Mouse (Mus musculus): ENCODE measurements around the gene Pogz. TPM values are rescaled to one million over a fixed set of nuclear protein-coding genes. Genes with fewer than 3 reads are reported as not detected.
"Not testable (repeated sequence)": the region's sequence is repeated elsewhere in the genome, so short reads cannot be mapped to it uniquely, and the experiment has no call there.

The Pogz gene
- polyA plus RNA-seq, 1 experiment from 2014 or later = 25.6 TPM

DNA sequence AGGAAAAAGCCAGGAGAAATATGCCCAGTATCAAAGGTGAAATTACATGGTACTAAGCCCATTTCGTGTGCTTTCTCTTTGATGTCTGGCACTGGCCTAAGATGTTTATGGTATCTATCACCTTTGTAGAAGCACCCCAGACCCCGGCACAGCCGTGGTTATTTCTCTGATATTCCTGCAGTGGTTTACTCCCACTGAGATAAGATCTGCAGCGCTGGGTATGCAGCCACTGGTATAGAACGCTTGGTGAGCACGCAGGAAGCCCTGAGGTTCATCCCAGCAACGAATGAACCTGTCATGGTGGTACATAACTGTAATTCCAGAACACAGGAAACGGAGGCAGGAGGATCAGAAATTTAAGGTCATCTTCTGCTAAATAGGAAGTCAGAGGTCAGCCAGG lies 87.3 kb downstream of the Pogz start:
- Histone ChIP-seq H3K27me3 (ENCODE audit: control insufficient read depth, insufficient read depth, low read length) (no peaks in the 10 kb centered on the region), H3K4me1 (ENCODE audit: control insufficient read depth, insufficient read depth, low read length) (no peaks in the 10 kb centered on the region), H3K4me3 (ENCODE audit: low read depth, low read length) (no peak overlapping the region), H3K9me3 (ENCODE audit: control insufficient read depth, low read length) (no peaks in the 10 kb centered on the region), H3K4me2 (ENCODE audit: low read depth, severe bottlenecking) (no peak overlapping the region), H3K36me3 (ENCODE audit: control insufficient read depth, insufficient read depth, low read length) (no peaks in the 10 kb centered on the region), H3K27ac (replicated peaks; ENCODE audit: low read depth, low read length) (no peak overlapping the region), H3K9ac (ENCODE audit: low read length) (no peak overlapping the region)
- DNase-seq (ENCODE audit: low spot score) = no peak
- WGBS = 43% methylated on average over 8 of the region's 8 CpGs
- no peak for ATAC-seq (ENCODE audit: insufficient number of reproducible peaks, low FRiP score, low TSS enrichment, low read depth)

DNA sequence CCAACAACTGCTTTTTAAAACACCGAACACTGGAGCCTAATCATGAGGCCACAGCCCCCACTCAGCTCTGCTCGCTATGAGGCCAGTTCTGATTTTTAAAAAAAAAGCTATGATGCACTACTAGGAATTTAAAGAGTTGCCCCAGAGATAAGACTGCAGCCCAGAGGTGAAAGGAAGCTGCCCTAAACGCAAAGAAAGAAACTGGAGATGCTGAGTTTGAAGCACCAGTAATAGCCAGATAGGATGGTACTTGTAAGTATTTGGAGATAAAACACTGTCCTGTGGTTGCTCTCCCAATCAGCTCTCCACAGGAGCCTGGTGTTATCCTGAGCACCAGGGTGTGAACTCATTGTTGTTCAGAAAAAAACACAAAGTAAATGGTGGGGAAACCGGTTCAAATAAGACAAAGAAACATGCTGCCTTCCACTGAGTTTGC lies 89.0 kb downstream of the Pogz start:
- 54% methylated on average over 4 of the region's 4 CpGs for WGBS
- not testable (repeated sequence) for H3K4me3 ChIP-seq (ENCODE audit: low read depth, low read length); H3K9ac ChIP-seq (ENCODE audit: low read length); H3K9me3 ChIP-seq (ENCODE audit: control insufficient read depth, low read length); H3K27me3 ChIP-seq (ENCODE audit: control insufficient read depth, insufficient read depth, low read length); H3K4me1 ChIP-seq (ENCODE audit: control insufficient read depth, insufficient read depth, low read length); ATAC-seq (ENCODE audit: insufficient number of reproducible peaks, low FRiP score, low TSS enrichment, low read depth); H3K27ac ChIP-seq (replicated peaks; ENCODE audit: low read depth, low read length); H3K36me3 ChIP-seq (ENCODE audit: control insufficient read depth, insufficient read depth, low read length); H3K4me2 ChIP-seq (ENCODE audit: low read depth, severe bottlenecking); DNase-seq (ENCODE audit: low spot score)

GRCm38 (mm10) chr3:94928979-94929378 lies 91.6 kb downstream of the Pogz start:
- not testable (repeated sequence) for ATAC-seq (ENCODE audit: insufficient number of reproducible peaks, low FRiP score, low TSS enrichment, low read depth); H3K9me3 ChIP-seq (ENCODE audit: control insufficient read depth, low read length); H3K4me1 ChIP-seq (ENCODE audit: control insufficient read depth, insufficient read depth, low read length); DNase-seq (ENCODE audit: low spot score); H3K4me3 ChIP-seq (ENCODE audit: low read depth, low read length); H3K36me3 ChIP-seq (ENCODE audit: control insufficient read depth, insufficient read depth, low read length); H3K27me3 ChIP-seq (ENCODE audit: control insufficient read depth, insufficient read depth, low read length); H3K4me2 ChIP-seq (ENCODE audit: low read depth, severe bottlenecking); H3K9ac ChIP-seq (ENCODE audit: low read length); H3K27ac ChIP-seq (replicated peaks; ENCODE audit: low read depth, low read length)
- 98% methylated on average over 3 of the region's 4 CpGs for WGBS

- not testable (repeated sequence) for ATAC-seq (ENCODE audit: insufficient number of reproducible peaks, low FRiP score, low TSS enrichment, low read depth); H3K4me3 ChIP-seq (ENCODE audit: low read depth, low read length); H3K27me3 ChIP-seq (ENCODE audit: control insufficient read depth, insufficient read depth, low read length); H3K4me2 ChIP-seq (ENCODE audit: low read depth, severe bottlenecking); DNase-seq (ENCODE audit: low spot score); H3K36me3 ChIP-seq (ENCODE audit: control insufficient read depth, insufficient read depth, low read length); H3K4me1 ChIP-seq (ENCODE audit: control insufficient read depth, insufficient read depth, low read length); H3K27ac ChIP-seq (replicated peaks; ENCODE audit: low read depth, low read length); H3K9me3 ChIP-seq (ENCODE audit: control insufficient read depth, low read length); H3K9ac ChIP-seq (ENCODE audit: low read length)
- 26% methylated on average over 7 of the region's 7 CpGs for WGBS
These were observed 93.3 kb downstream of the Pogz start for GRCm38 (mm10) chr3:94930386-94931266.

DNA sequence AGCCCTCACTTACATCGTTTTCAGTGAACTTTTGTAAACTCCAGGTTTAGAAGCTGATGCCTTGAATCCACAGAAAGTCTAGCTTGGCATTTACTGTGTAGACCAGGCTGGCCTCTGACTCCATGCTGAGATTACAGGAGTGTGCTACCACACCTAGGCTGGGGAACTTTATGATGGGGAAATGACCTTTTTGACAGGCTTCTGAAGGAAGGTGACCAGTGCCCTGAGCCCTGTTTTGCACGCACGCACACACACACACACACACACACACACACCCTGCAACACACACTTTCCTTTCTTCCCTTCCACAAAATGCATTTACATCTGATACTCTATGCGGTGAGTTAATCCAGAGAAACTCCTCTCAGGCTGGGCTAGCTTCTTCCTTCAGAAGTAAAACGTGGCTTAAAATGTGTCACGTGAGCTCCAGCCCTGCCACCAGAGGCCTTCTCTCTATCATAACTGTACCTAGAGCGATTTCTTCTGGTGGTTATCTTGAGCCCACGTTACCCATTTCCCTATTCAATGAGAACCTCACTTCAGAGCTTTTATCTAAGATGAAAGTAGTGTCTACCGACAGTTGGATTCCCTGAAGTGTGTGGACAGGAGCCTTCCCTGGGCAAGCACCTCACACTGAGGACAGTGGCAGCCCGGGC lies 94.2 kb downstream of the Pogz start:
- not testable (repeated sequence) for DNase-seq (ENCODE audit: low spot score); H3K4me1 ChIP-seq (ENCODE audit: control insufficient read depth, insufficient read depth, low read length); H3K27me3 ChIP-seq (ENCODE audit: control insufficient read depth, insufficient read depth, low read length); H3K9me3 ChIP-seq (ENCODE audit: control insufficient read depth, low read length); H3K4me2 ChIP-seq (ENCODE audit: low read depth, severe bottlenecking); H3K27ac ChIP-seq (replicated peaks; ENCODE audit: low read depth, low read length); ATAC-seq (ENCODE audit: insufficient number of reproducible peaks, low FRiP score, low TSS enrichment, low read depth); H3K36me3 ChIP-seq (ENCODE audit: control insufficient read depth, insufficient read depth, low read length); H3K4me3 ChIP-seq (ENCODE audit: low read depth, low read length); H3K9ac ChIP-seq (ENCODE audit: low read length)
- WGBS = 81% methylated on average over 10 of the region's 10 CpGs

Other genes starting within 250 kb of the Pogz start
- not detected in 2 replicates for gene Gm10972, start 194.5 kb upstream of the Pogz start, polyA plus RNA-seq (2014; fragmentation: Nextera tagmentation; extraction: Ambion mirVana)
- 4.0 and 4.7 TPM in 2 replicates for gene Tuft1, start 178.7 kb upstream of the Pogz start, polyA plus RNA-seq (2014; fragmentation: Nextera tagmentation; extraction: Ambion mirVana)
- gene Selenbp2, start 144.0 kb upstream of the Pogz start, polyA plus RNA-seq (2014; fragmentation: Nextera tagmentation; extraction: Ambion mirVana) = 0.18 and 1.1 TPM in 2 replicates
- gene Cgn, start 51.1 kb upstream of the Pogz start, polyA plus RNA-seq (2014; fragmentation: Nextera tagmentation; extraction: Ambion mirVana) = 3.7 and 4.8 TPM in 2 replicates
- gene Psmb4, start 49.4 kb downstream of the Pogz start, polyA plus RNA-seq (2014; fragmentation: Nextera tagmentation; extraction: Ambion mirVana) = 353 and 388 TPM in 2 replicates
- gene Selenbp1, start 95.5 kb downstream of the Pogz start, polyA plus RNA-seq (2014; fragmentation: Nextera tagmentation; extraction: Ambion mirVana) = 17.2 and 17.6 TPM in 2 replicates
- 13.3 and 13.7 TPM in 2 replicates for gene Rfx5, start 116.5 kb downstream of the Pogz start, polyA plus RNA-seq (2014; fragmentation: Nextera tagmentation; extraction: Ambion mirVana)
- gene Pi4kb, start 137.2 kb downstream of the Pogz start, polyA plus RNA-seq (2014; fragmentation: Nextera tagmentation; extraction: Ambion mirVana) = 25.0 and 28.0 TPM in 2 replicates
- gene Zfp687, start 177.9 kb downstream of the Pogz start, polyA plus RNA-seq (2014; fragmentation: Nextera tagmentation; extraction: Ambion mirVana) = 28.5 and 33.5 TPM in 2 replicates
- 331 and 340 TPM in 2 replicates for gene Psmd4, start 205.0 kb downstream of the Pogz start, polyA plus RNA-seq (2014; fragmentation: Nextera tagmentation; extraction: Ambion mirVana)

Data from limb, embryonic 11.5 days (tissue).